Mouse (Mus musculus) CH12.LX (cell line): Measurements from ENCODE around the gene Scgb1a1. TPM values are rescaled to one million over a fixed set of nuclear protein-coding genes. Genes with fewer than 3 reads are reported as not detected.

Experiments used
- DNase-seq: peaks from one replicate; pipeline ENCODE4 v3.0.0-alpha.2; 2013; ENCODE audit errors: extremely low read depth
- H3K27ac ChIP-seq: 2 replicates; pipeline ENCODE4 v1.5.1; 2012; ENCODE audit warnings: low read depth, mild to moderate bottlenecking, control low read depth, moderate library complexity; ENCODE audit not compliant: insufficient read depth
- H3K27me3 ChIP-seq: replicated peaks from 2 replicates; pipeline ENCODE3; 2012; ENCODE audit warnings: inconsistent platforms
- H3K36me3 ChIP-seq, 2 experiments: replicated peaks in 1 of 2; 2 replicates each; pipeline versions ENCODE3 to v1.6.1; 2012; ENCODE audit warnings: inconsistent platforms in 1 of 2, low read length in 1 of 2, mild to moderate bottlenecking in 1 of 2, mixed read lengths in 1 of 2, moderate library complexity in 1 of 2; ENCODE audit not compliant: control insufficient read depth in 1 of 2, insufficient read depth in 1 of 2
- H3K4me1 ChIP-seq, 2 experiments: 2 replicates each; pipeline ENCODE4 v1.6.1; 2012; ENCODE audit warnings: inconsistent platforms in 1 of 2, moderate library complexity in 1 of 2; ENCODE audit not compliant: insufficient read depth in 2 of 2, control insufficient read depth in 1 of 2
- H3K4me2 ChIP-seq: 2 replicates; pipeline ENCODE4 v1.6.1; 2012; ENCODE audit warnings: low read depth, mild to moderate bottlenecking, control low read depth; ENCODE audit not compliant: poor library complexity, insufficient read depth, severe bottlenecking
- H3K4me3 ChIP-seq, 3 experiments: fragments of 150-350 bp in 1 of 3; sonication (generic) in 1 of 3; replicated peaks in 1 of 3; 2 replicates each; pipeline versions ENCODE3 to v1.5.1; 2011 to 2012; ENCODE audit warnings: low read depth in 2 of 3, low read length in 2 of 3, mild to moderate bottlenecking in 2 of 3, moderate library complexity in 2 of 3, control low read depth in 1 of 3, improper control_type of control experiment in 1 of 3, inconsistent platforms in 1 of 3, mixed read lengths in 1 of 3; ENCODE audit not compliant: poor library complexity in 1 of 3
- H3K79me2 ChIP-seq: replicated peaks from 2 replicates; pipeline ENCODE4 v1.6.1; 2012; ENCODE audit warnings: mild to moderate bottlenecking, moderate library complexity; ENCODE audit not compliant: control insufficient read depth, poor library complexity, insufficient read depth, severe bottlenecking; ENCODE audit errors: extremely low read depth
- H3K9ac ChIP-seq: 2 replicates; pipeline ENCODE4 v1.6.1; 2012; ENCODE audit warnings: low read depth, mild to moderate bottlenecking, control low read depth, moderate library complexity; ENCODE audit not compliant: insufficient read depth
- H3K9me3 ChIP-seq: replicated peaks from 2 replicates; pipeline ENCODE3; 2012; ENCODE audit warnings: low read length, inconsistent platforms, mixed read lengths
- CHD1 ChIP-seq: IDR thresholded peaks from 2 replicates; pipeline ENCODE4 v1.6.1; 2012; ENCODE audit warnings: low read depth, low read length, improper control_type of control experiment, inconsistent platforms
- CHD2 ChIP-seq: IDR thresholded peaks from 2 replicates; pipeline ENCODE4 v1.6.1; 2011; ENCODE audit warnings: low read length, improper control_type of control experiment
- ELF1 ChIP-seq: IDR thresholded peaks from 2 replicates; pipeline ENCODE4 v1.6.1; 2014; ENCODE audit warnings: low read depth, mild to moderate bottlenecking, inconsistent platforms, low read length, improper control_type of control experiment
- EP300 ChIP-seq: IDR thresholded peaks from 2 replicates; pipeline ENCODE4 v1.6.1; 2011; ENCODE audit warnings: low read length, improper control_type of control experiment
- GABPA ChIP-seq: IDR thresholded peaks from 2 replicates; pipeline ENCODE4 v1.6.1; 2012; ENCODE audit warnings: low read depth, low read length, improper control_type of control experiment, inconsistent platforms; ENCODE audit not compliant: insufficient replicate concordance
- IRF4 ChIP-seq: IDR thresholded peaks from 2 replicates; pipeline ENCODE4 v1.6.1; 2014; ENCODE audit warnings: low read depth, mild to moderate bottlenecking, inconsistent platforms, low read length, improper control_type of control experiment
- JUND ChIP-seq: conservative IDR thresholded peaks from 2 replicates; pipeline ENCODE4 v1.6.1; 2011; ENCODE audit warnings: low read depth, low read length, improper control_type of control experiment
- MAFK ChIP-seq: IDR thresholded peaks from 2 replicates; pipeline ENCODE4 v1.6.1; 2011; ENCODE audit warnings: low read length, improper control_type of control experiment; ENCODE audit not compliant: insufficient replicate concordance
- MAX ChIP-seq: IDR thresholded peaks from 2 replicates; pipeline ENCODE4 v1.6.1; 2011; ENCODE audit warnings: low read length, improper control_type of control experiment
- MAZ ChIP-seq: IDR thresholded peaks from 2 replicates; pipeline ENCODE4 v1.6.1; 2012; ENCODE audit warnings: low read depth, mild to moderate bottlenecking, inconsistent platforms, low read length, improper control_type of control experiment, moderate library complexity
- MEF2A ChIP-seq: IDR thresholded peaks from 2 replicates; pipeline ENCODE4 v1.6.1; 2014; ENCODE audit warnings: low read depth, mild to moderate bottlenecking, inconsistent platforms, low read length, improper control_type of control experiment, borderline replicate concordance
- NRF1 ChIP-seq: IDR thresholded peaks from 2 replicates; pipeline ENCODE4 v1.6.1; 2014; ENCODE audit warnings: low read depth, mild to moderate bottlenecking, inconsistent platforms, low read length, improper control_type of control experiment, moderate library complexity
- POLR2AphosphoS2 ChIP-seq: IDR thresholded peaks from 2 replicates; pipeline ENCODE4 v1.6.1; 2011; ENCODE audit warnings: low read depth, low read length, improper control_type of control experiment
- RAD21 ChIP-seq: IDR thresholded peaks from 2 replicates; pipeline ENCODE4 v1.6.1; 2011; ENCODE audit warnings: low read depth, mild to moderate bottlenecking, low read length, improper control_type of control experiment, moderate library complexity
- RCOR1 ChIP-seq: conservative IDR thresholded peaks from 2 replicates; pipeline ENCODE4 v1.6.1; 2012; ENCODE audit warnings: low read depth, mild to moderate bottlenecking, inconsistent platforms, low read length, improper control_type of control experiment
- SIN3A ChIP-seq: IDR thresholded peaks from 2 replicates; pipeline ENCODE4 v1.6.1; 2012; ENCODE audit warnings: low read length, improper control_type of control experiment, inconsistent platforms
- UBTF ChIP-seq: IDR thresholded peaks from 2 replicates; pipeline ENCODE4 v1.6.1; 2012; ENCODE audit warnings: low read depth, mild to moderate bottlenecking, inconsistent platforms, low read length, improper control_type of control experiment, moderate library complexity
- ZMIZ1 ChIP-seq: IDR thresholded peaks from 2 replicates; pipeline ENCODE4 v1.6.1; 2012; ENCODE audit warnings: low read depth, mild to moderate bottlenecking, inconsistent platforms, low read length, improper control_type of control experiment
- ZNF384 ChIP-seq: IDR thresholded peaks from 2 replicates; pipeline ENCODE4 v1.6.1; 2012; ENCODE audit warnings: low read depth, low read length, improper control_type of control experiment, inconsistent platforms
- dilution Hi-C: fragments of 300-500 bp; cut with MboI; formaldehyde crosslinking; loops from 2 replicates; pipeline ENCODE4 v1.14.3; 2020; ENCODE audit warnings: low sequenced_read_pairs; ENCODE audit not compliant: extremely low pct_unique_long_range_greater_than_20kb, extremely low pct_ligation_motif_present
- in situ Hi-C: fragments of 300-500 bp; cut with MboI; formaldehyde crosslinking; loops from 3 replicates; pipeline ENCODE4 v1.14.3; 2019; ENCODE audit warnings: low sequenced_read_pairs, low pct_ligation_motif_present, low pct_unique_long_range_greater_than_20kb, mixed read lengths
- polyA plus RNA-seq: library from polyadenylated mRNA; unstranded; fragments of >175 nt; gene quantifications from 2 replicates; pipeline ENCODE4 v1.2.1, GENCODE M21; 2012; ENCODE audit warnings: low read depth; ENCODE audit not compliant: insufficient read length
- total RNA-seq, 2 experiments: library from RNA; depleted of rRNA; stranded (reverse); fragments of 300-350 nt in 1 of 2; fragments of >200 nt in 1 of 2; gene quantifications; 2 replicates each; pipeline ENCODE4 v1.2.3; 2012 to 2014

The Scgb1a1 gene
- total and polyA plus RNA-seq, 3 experiments = not detected

- dilution Hi-C loops (no loop called here), in situ Hi-C loops (no loop called here)
- no peak for TF ChIP-seq RCOR1
- no peak for TF ChIP-seq IRF4
- TF ChIP-seq SIN3A = no peak
- no peak for TF ChIP-seq MEF2A
- TF ChIP-seq MAX = no peak
- no peak for TF ChIP-seq NRF1
- no peak for TF ChIP-seq EP300
- TF ChIP-seq POLR2AphosphoS2 = no peak
- TF ChIP-seq MAFK = no peak
- no peak for TF ChIP-seq ZMIZ1
- TF ChIP-seq RAD21 = no peak
- no peak for TF ChIP-seq CHD2
- TF ChIP-seq ZNF384 = no peak
- TF ChIP-seq UBTF = no peak
- no peak for TF ChIP-seq CHD1
- H3K4me2 ChIP-seq = no peak overlapping the region
- no peak for DNase-seq
- no peak overlapping the region for H3K27ac ChIP-seq
- no peak overlapping the region for H3K4me3 ChIP-seq
- H3K4me1 ChIP-seq = peaks cover 6 to 42% of the 10 kb centered on the region in 2 experiments
- H3K36me3 ChIP-seq = no peaks in the 10 kb centered on the region
- no peaks in the 10 kb centered on the region for H3K27me3 ChIP-seq
- no peak overlapping the region for H3K9ac ChIP-seq
- no peaks in the 10 kb centered on the region for H3K9me3 ChIP-seq
- no peaks in the 10 kb centered on the region for H3K79me2 ChIP-seq
Measured at GRCm38 (mm10) chr19:9060103-9060502, 27.7 kb downstream of the Scgb1a1 start.

GRCm38 (mm10) chr19:9059391-9059790 lies 28.4 kb downstream of the Scgb1a1 start:
- H3K27ac ChIP-seq = no peak overlapping the region
- H3K79me2 ChIP-seq = no peaks in the 10 kb centered on the region
- in situ Hi-C loops = loop anchor here (10.0 kb wide), 1 partner anchor 65 kb away; no protein-coding TSS in a partner anchor
- TF ChIP-seq CHD2 = no peak
- TF ChIP-seq MEF2A = no peak
- TF ChIP-seq ELF1 = no peak
- TF ChIP-seq GABPA = no peak
- no peak for TF ChIP-seq RAD21
- no peak for TF ChIP-seq JUND
- TF ChIP-seq MAZ = no peak
- no peak for TF ChIP-seq SIN3A
- peaks cover 9 to 44% of the 10 kb centered on the region in 2 experiments for H3K4me1 ChIP-seq
- no peaks in the 10 kb centered on the region for H3K27me3 ChIP-seq
- no peaks in the 10 kb centered on the region for H3K9me3 ChIP-seq
- H3K4me3 ChIP-seq = no peak overlapping the region
- no peak for DNase-seq
- dilution Hi-C loops = no loop called here
- H3K9ac ChIP-seq = no peak overlapping the region
- H3K4me2 ChIP-seq = no peak overlapping the region
- H3K36me3 ChIP-seq = no peaks in the 10 kb centered on the region
